Mouse (Mus musculus): ENCODE results near the gene Ints13.
"Not testable (repeated sequence)": the region's sequence is repeated elsewhere in the genome, so short reads cannot be mapped to it uniquely, and the experiment has no call there.

The Ints13 gene

GRCm38 (mm10) chr6:146577310-146578109, at the start of gene Ints13:
Gene Ints13, minus strand, starts transcription at chr6:146577835.
- in situ Hi-C loops (cut with MboI; ENCODE audit: low sequenced_read_pairs) = no loop called here

- in situ Hi-C loops (cut with MboI; ENCODE audit: low sequenced_read_pairs) = no loop called here
Measured at GRCm38 (mm10) chr6:146616670-146617069, 39.0 kb upstream of the Ints13 start.

GRCm38 (mm10) chr6:146615891-146616290, 38.3 kb upstream of the Ints13 start:
- in situ Hi-C loops (cut with MboI; ENCODE audit: low sequenced_read_pairs) = no loop called here

GRCm38 (mm10) chr6:146614541-146614940, 36.9 kb upstream of the Ints13 start:
- in situ Hi-C loops (cut with MboI; ENCODE audit: low sequenced_read_pairs) = no loop called here

- in situ Hi-C loops (cut with MboI; ENCODE audit: low sequenced_read_pairs) = no loop called here
Measured at GRCm38 (mm10) chr6:146613907-146614306, 36.3 kb upstream of the Ints13 start.

GRCm38 (mm10) chr6:146612736-146613135, 35.1 kb upstream of the Ints13 start:
- in situ Hi-C loops (cut with MboI; ENCODE audit: low sequenced_read_pairs) = no loop called here

- in situ Hi-C loops (cut with MboI; ENCODE audit: low sequenced_read_pairs) = no loop called here
Measured at GRCm38 (mm10) chr6:146611897-146612296, 34.3 kb upstream of the Ints13 start.

- in situ Hi-C loops (cut with MboI; ENCODE audit: low sequenced_read_pairs) = no loop called here
Measured at GRCm38 (mm10) chr6:146611385-146611784, 33.8 kb upstream of the Ints13 start.

- in situ Hi-C loops (cut with MboI; ENCODE audit: low sequenced_read_pairs) = no loop called here
Measured at GRCm38 (mm10) chr6:146603651-146604050, 26.0 kb upstream of the Ints13 start.

GRCm38 (mm10) chr6:146602601-146603000, 25.0 kb upstream of the Ints13 start:
- in situ Hi-C loops (cut with MboI; ENCODE audit: low sequenced_read_pairs) = no loop called here

- in situ Hi-C loops (cut with MboI; ENCODE audit: low sequenced_read_pairs) = no loop called here
Measured at GRCm38 (mm10) chr6:146585134-146585533, 7.5 kb upstream of the Ints13 start.

- in situ Hi-C loops (cut with MboI; ENCODE audit: low sequenced_read_pairs) = no loop called here
Measured at GRCm38 (mm10) chr6:146583366-146584046, 5.9 kb upstream of the Ints13 start.

GRCm38 (mm10) chr6:146580381-146580926, 2.8 kb upstream of the Ints13 start:
- in situ Hi-C loops (cut with MboI; ENCODE audit: low sequenced_read_pairs) = no loop called here

GRCm38 (mm10) chr6:146578586-146578985, 951 bp upstream of the Ints13 start:
- in situ Hi-C loops (cut with MboI; ENCODE audit: low sequenced_read_pairs) = no loop called here

GRCm38 (mm10) chr6:146578111-146578531, 486 bp upstream of the Ints13 start:
- in situ Hi-C loops (cut with MboI; ENCODE audit: low sequenced_read_pairs) = no loop called here

GRCm38 (mm10) chr6:146576903-146577302, 732 bp downstream of the Ints13 start, which contains the start of gene Fgfr1op2:
Gene Fgfr1op2, plus strand, starts transcription at chr6:146577203.
- in situ Hi-C loops (cut with MboI; ENCODE audit: low sequenced_read_pairs) = no loop called here

- in situ Hi-C loops (cut with MboI; ENCODE audit: low sequenced_read_pairs) = no loop called here
Measured at GRCm38 (mm10) chr6:146572073-146572472, 5.6 kb downstream of the Ints13 start.

GRCm38 (mm10) chr6:146562461-146562860, 15.2 kb downstream of the Ints13 start:
- in situ Hi-C loops (cut with MboI; ENCODE audit: low sequenced_read_pairs) = not testable (repeated sequence)

GRCm38 (mm10) chr6:146551326-146551725, 26.3 kb downstream of the Ints13 start:
- in situ Hi-C loops (cut with MboI; ENCODE audit: low sequenced_read_pairs) = no loop called here

- in situ Hi-C loops (cut with MboI; ENCODE audit: low sequenced_read_pairs) = no loop called here
Measured at GRCm38 (mm10) chr6:146550421-146550820, 27.2 kb downstream of the Ints13 start.

GRCm38 (mm10) chr6:146545289-146545865, 32.3 kb downstream of the Ints13 start:
- in situ Hi-C loops (cut with MboI; ENCODE audit: low sequenced_read_pairs) = no loop called here

All from CH12F3 (cell line).